Mouse (Mus musculus) kidney, adult 2 months (tissue): ENCODE measurements around the gene Cacng7.

Experiments used
- CTCF ChIP-seq: fragments of 200-500 bp; conservative IDR thresholded peaks from 2 replicates; pipeline ENCODE4 v1.5.1; 2011; ENCODE audit warnings: low read depth, mild to moderate bottlenecking, control low read depth, low read length, moderate library complexity, mixed read lengths; ENCODE audit not compliant: insufficient read depth, insufficient read length
- POLR2A ChIP-seq: fragments of 200-500 bp; IDR thresholded peaks from one replicate; pipeline ENCODE4 v1.6.1; 2011; ENCODE audit warnings: low read depth, low read length, control low read depth

DNA sequence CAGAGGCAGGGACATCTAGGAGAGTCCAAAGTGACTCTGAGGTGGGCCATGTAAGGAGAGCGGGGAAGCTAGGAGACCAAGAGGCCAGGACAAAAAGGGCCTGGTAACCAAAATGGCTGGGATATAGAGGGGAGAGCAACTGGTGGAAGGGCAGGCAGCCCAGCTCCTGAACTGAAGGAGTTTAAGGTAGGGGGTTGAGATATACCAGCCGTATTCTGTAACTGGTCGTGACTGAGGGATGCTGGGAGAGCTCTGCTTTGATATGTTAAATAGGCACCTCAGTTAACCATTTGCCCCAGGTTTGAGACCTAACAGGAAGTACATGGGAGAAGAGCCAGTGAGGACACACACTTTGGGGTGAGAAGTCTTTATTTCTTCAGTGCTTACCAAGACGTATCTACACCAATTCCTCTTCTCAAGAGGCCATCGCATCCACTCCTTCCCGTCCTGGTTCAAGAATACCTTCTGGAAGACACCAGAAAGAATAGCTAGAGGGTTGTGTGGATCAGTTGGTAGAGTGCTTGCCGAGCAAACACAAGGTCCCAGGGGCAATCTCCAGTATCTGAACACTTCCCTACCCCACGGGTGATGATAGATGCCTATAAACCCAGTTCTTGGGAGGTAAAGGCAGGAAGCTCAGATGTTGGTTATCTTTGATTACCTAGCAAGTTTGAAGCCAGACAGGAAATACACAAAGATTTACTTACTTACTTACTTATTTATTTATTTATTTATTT, 31.7 kb upstream of the Cacng7 start:
- no peak for TF ChIP-seq CTCF
- no peak for TF ChIP-seq POLR2A
